Mouse (Mus musculus): ENCODE results near the gene Zcchc3.
"Not testable (repeated sequence)": the region's sequence is repeated elsewhere in the genome, so short reads cannot be mapped to it uniquely, and the experiment has no call there.

Gene Zcchc3

GRCm38 (mm10) chr2:152414591-152415165 lies at the start of gene Zcchc3:
TSS of gene Zcchc3 (minus strand) at chr2:152415027.
- DNase-seq (ENCODE audit: low spot score in 2 of 2) = peak; percentile 77 to 82

GRCm38 (mm10) chr2:152459241-152459640 lies 44.4 kb upstream of the Zcchc3 start:
- no peak for DNase-seq (ENCODE audit: low spot score in 2 of 2)

GRCm38 (mm10) chr2:152452101-152452781 lies 37.4 kb upstream of the Zcchc3 start:
- no peak for DNase-seq (ENCODE audit: low spot score in 2 of 2)

- DNase-seq (ENCODE audit: low spot score in 2 of 2) = peak; percentile 26 to 56
These were observed 35.4 kb upstream of the Zcchc3 start for GRCm38 (mm10) chr2:152450241-152450640.

GRCm38 (mm10) chr2:152447461-152447860 lies 32.6 kb upstream of the Zcchc3 start:
- DNase-seq (ENCODE audit: low spot score in 2 of 2) = no peak

GRCm38 (mm10) chr2:152446642-152447041 lies 31.8 kb upstream of the Zcchc3 start:
- no peak for DNase-seq (ENCODE audit: low spot score in 2 of 2)

GRCm38 (mm10) chr2:152443281-152443680 lies 28.5 kb upstream of the Zcchc3 start:
- DNase-seq (ENCODE audit: low spot score in 2 of 2) = no peak

- DNase-seq (ENCODE audit: low spot score in 2 of 2) = no peak
These were observed 27.5 kb upstream of the Zcchc3 start for GRCm38 (mm10) chr2:152442322-152442721.

GRCm38 (mm10) chr2:152439833-152440232 lies 25.0 kb upstream of the Zcchc3 start:
- no peak for DNase-seq (ENCODE audit: low spot score in 2 of 2)

- DNase-seq (ENCODE audit: low spot score in 2 of 2) = no peak
These were observed 24.1 kb upstream of the Zcchc3 start for GRCm38 (mm10) chr2:152438963-152439362.

GRCm38 (mm10) chr2:152436983-152437860 lies 22.4 kb upstream of the Zcchc3 start:
- DNase-seq (ENCODE audit: low spot score in 2 of 2) = peak; percentile 66 to 72

- no peak for DNase-seq (ENCODE audit: low spot score in 2 of 2)
These were observed 21.6 kb upstream of the Zcchc3 start for GRCm38 (mm10) chr2:152436405-152436901.

- DNase-seq (ENCODE audit: low spot score in 2 of 2) = not testable (repeated sequence)
These were observed 13.7 kb upstream of the Zcchc3 start for GRCm38 (mm10) chr2:152428481-152428880.

GRCm38 (mm10) chr2:152427493-152427892 lies 12.7 kb upstream of the Zcchc3 start:
- DNase-seq (ENCODE audit: low spot score in 2 of 2) = peak in 1 of 2 experiments; percentile 39

GRCm38 (mm10) chr2:152415786-152416185 lies 959 bp upstream of the Zcchc3 start:
- DNase-seq (ENCODE audit: low spot score in 2 of 2) = no peak

GRCm38 (mm10) chr2:152415287-152415686 lies 460 bp upstream of the Zcchc3 start, which contains the start of gene 6820408C15Rik:
TSS of gene 6820408C15Rik (plus strand) at chr2:152415587.
- DNase-seq (ENCODE audit: low spot score in 2 of 2) = no peak

GRCm38 (mm10) chr2:152413765-152414584 lies 852 bp downstream of the Zcchc3 start:
- DNase-seq (ENCODE audit: low spot score in 2 of 2) = no peak

GRCm38 (mm10) chr2:152413158-152413764 lies 1.6 kb downstream of the Zcchc3 start:
- DNase-seq (ENCODE audit: low spot score in 2 of 2) = no peak

- DNase-seq (ENCODE audit: low spot score in 2 of 2) = no peak
These were observed 2.2 kb downstream of the Zcchc3 start for GRCm38 (mm10) chr2:152412526-152413157.

- DNase-seq (ENCODE audit: low spot score in 2 of 2) = no peak
These were observed 3.4 kb downstream of the Zcchc3 start for GRCm38 (mm10) chr2:152411471-152411870.

All from right cerebral cortex, postnatal 36 days (tissue).